Mouse (Mus musculus): ENCODE data around the gene Fgfr2.

- no peak for TF ChIP-seq POLR2A (IDR thresholded peaks at IDR 0.05; ENCODE audit: low read depth, low read length)
- TF ChIP-seq CTCF (IDR thresholded peaks at IDR 0.05; ENCODE audit: extremely low read depth, insufficient read length, insufficient replicate concordance, low read depth, low read length), result no peak
These were observed 1292.9 kb downstream of the Fgfr2 start for GRCm38 (mm10) chr7:131830261-131830660.

All from small intestine, adult 2 months (tissue).